Mouse (Mus musculus): ENCODE data around the gene Cnga1. TPM values are rescaled to one million over a fixed set of nuclear protein-coding genes. Genes with fewer than 3 reads are reported as not detected.

The Cnga1 gene
- polyA plus RNA-seq, 2 experiments from 2014 or later = 1.0 to 1.6 TPM

Other genes starting within 250 kb of the Cnga1 start
- gene Corin, start 139.8 kb downstream of the Cnga1 start, polyA plus RNA-seq (2017; shearing (Covaris generic)) = under 1 TPM in 1 of 2 experiments, not detected in 1; 0.09 TPM
- 1 to 10 TPM; 1.4 to 3.4 TPM for gene Nfxl1, start 84.6 kb downstream of the Cnga1 start, polyA plus RNA-seq (2017; shearing (Covaris generic))
- not detected for gene Zar1, start 63.0 kb downstream of the Cnga1 start, polyA plus RNA-seq (2017; shearing (Covaris generic))
- gene Gm5868, start 56.7 kb downstream of the Cnga1 start, polyA plus RNA-seq (2017; shearing (Covaris generic)) = not detected
- 10 to 100 TPM; 18.5 to 39.1 TPM for gene Nipal1, start 3.5 kb upstream of the Cnga1 start, polyA plus RNA-seq (2017; shearing (Covaris generic))
- gene Txk, start 108.5 kb upstream of the Cnga1 start, polyA plus RNA-seq (2017; shearing (Covaris generic)) = 10 to 100 TPM; 59.1 to 67.0 TPM
- 10 to 100 TPM; 10.1 to 10.6 TPM for gene Tec, start 224.2 kb upstream of the Cnga1 start, polyA plus RNA-seq (2017; shearing (Covaris generic))

Data from activated CD4-positive, CD25-positive, alpha-beta regulatory T cell, adult 4 months (primary cell).